Mouse (Mus musculus): ENCODE measurements around the gene Izumo4.

The Izumo4 gene

GRCm38 (mm10) chr10:80669737-80670485, 32.1 kb upstream of the Izumo4 start:
- DNase-seq (ENCODE audit: extremely low spot score, low spot score): no peak

- DNase-seq (ENCODE audit: extremely low spot score, low spot score): no peak
These were observed 31.5 kb upstream of the Izumo4 start for GRCm38 (mm10) chr10:80670531-80670930.

- no peak for DNase-seq (ENCODE audit: extremely low spot score, low spot score)
These were observed 30.7 kb upstream of the Izumo4 start for GRCm38 (mm10) chr10:80671251-80671650.

GRCm38 (mm10) chr10:80671936-80672690, 29.9 kb upstream of the Izumo4 start:
- DNase-seq (ENCODE audit: extremely low spot score, low spot score): no peak

GRCm38 (mm10) chr10:80673690-80674089, 28.3 kb upstream of the Izumo4 start:
- no peak for DNase-seq (ENCODE audit: extremely low spot score, low spot score)

- no peak for DNase-seq (ENCODE audit: extremely low spot score, low spot score)
These were observed 27.7 kb upstream of the Izumo4 start for GRCm38 (mm10) chr10:80674161-80674711.

GRCm38 (mm10) chr10:80674851-80675404, 27.1 kb upstream of the Izumo4 start:
- no peak for DNase-seq (ENCODE audit: extremely low spot score, low spot score)

GRCm38 (mm10) chr10:80675405-80676197, 26.4 kb upstream of the Izumo4 start:
- DNase-seq (ENCODE audit: extremely low spot score, low spot score): peak; percentile 56

GRCm38 (mm10) chr10:80676198-80676928, 25.6 kb upstream of the Izumo4 start:
- peak; percentile 100 for DNase-seq (ENCODE audit: extremely low spot score, low spot score)

- no peak for DNase-seq (ENCODE audit: extremely low spot score, low spot score)
These were observed 24.7 kb upstream of the Izumo4 start for GRCm38 (mm10) chr10:80677128-80677875.

GRCm38 (mm10) chr10:80677942-80678436, 24.0 kb upstream of the Izumo4 start, which contains the start of gene Mknk2:
Gene Mknk2 (minus strand): TSS chr10:80678112.
- no peak for DNase-seq (ENCODE audit: extremely low spot score, low spot score)

- no peak for DNase-seq (ENCODE audit: extremely low spot score, low spot score)
These were observed 23.2 kb upstream of the Izumo4 start for GRCm38 (mm10) chr10:80678601-80679377.

- no peak for DNase-seq (ENCODE audit: extremely low spot score, low spot score)
These were observed 22.3 kb upstream of the Izumo4 start for GRCm38 (mm10) chr10:80679556-80680259.

- no peak for DNase-seq (ENCODE audit: extremely low spot score, low spot score)
These were observed 21.7 kb upstream of the Izumo4 start for GRCm38 (mm10) chr10:80680260-80680696.

- no peak for DNase-seq (ENCODE audit: extremely low spot score, low spot score)
These were observed 20.0 kb upstream of the Izumo4 start for GRCm38 (mm10) chr10:80682003-80682402.

- DNase-seq (ENCODE audit: extremely low spot score, low spot score): no peak
These were observed 18.3 kb upstream of the Izumo4 start for GRCm38 (mm10) chr10:80683647-80684046.

- no peak for DNase-seq (ENCODE audit: extremely low spot score, low spot score)
These were observed 17.8 kb upstream of the Izumo4 start for GRCm38 (mm10) chr10:80684214-80684613.

- no peak for DNase-seq (ENCODE audit: extremely low spot score, low spot score)
These were observed 17.0 kb upstream of the Izumo4 start for GRCm38 (mm10) chr10:80684984-80685383.

Measured in neural tube, embryonic 10.5 days (tissue).